Mouse (Mus musculus) thymus, postnatal 14 days (tissue): ENCODE results near the gene Ntm.

Experiments used
- DNase-seq: peaks from one replicate; pipeline ENCODE4 v3.0.0; 2021

Gene Ntm

DNA sequence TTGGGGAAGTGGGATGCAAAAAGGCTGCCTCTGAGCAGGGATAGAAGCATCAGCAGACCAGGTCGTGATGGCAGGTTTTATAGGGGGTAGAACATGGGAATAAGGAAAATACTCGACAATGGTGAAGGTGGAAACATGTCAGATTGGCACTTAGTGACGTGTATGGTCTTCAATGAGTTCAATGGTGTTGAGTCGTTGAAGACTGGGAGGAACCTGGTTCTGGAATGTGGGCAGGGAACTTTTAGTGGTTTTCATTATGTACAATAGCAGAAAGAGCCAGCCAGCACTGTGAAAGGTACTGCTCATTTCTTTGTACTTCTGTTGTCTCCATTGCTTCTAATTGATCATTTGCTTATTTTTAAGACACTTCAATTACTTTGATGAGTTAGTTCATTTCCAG is 214.9 kb downstream of the Ntm start:
- no peak for DNase-seq

- DNase-seq, result no peak
These were observed 224.0 kb downstream of the Ntm start for GRCm38 (mm10) chr9:29738835-29739526.

DNA sequence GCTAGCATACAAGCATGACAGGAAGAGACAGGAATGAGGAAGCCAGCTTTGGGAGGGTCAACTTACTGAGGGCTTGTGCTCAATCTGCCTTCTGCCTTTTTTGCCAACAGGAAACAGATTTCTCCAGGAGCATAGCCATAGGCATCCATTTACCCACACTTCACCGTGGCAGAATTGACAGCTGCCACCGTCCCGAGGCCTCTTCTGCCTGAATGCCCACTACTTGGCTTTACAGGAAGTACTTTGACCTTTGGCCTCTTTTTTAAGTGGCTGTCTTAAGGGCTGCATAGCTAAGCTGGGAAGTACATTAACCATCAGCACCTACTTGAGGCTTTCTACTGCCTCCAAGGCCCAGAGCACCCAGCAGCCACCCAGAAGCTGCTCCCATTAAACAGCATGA is 226.9 kb downstream of the Ntm start:
- no peak for DNase-seq

DNA sequence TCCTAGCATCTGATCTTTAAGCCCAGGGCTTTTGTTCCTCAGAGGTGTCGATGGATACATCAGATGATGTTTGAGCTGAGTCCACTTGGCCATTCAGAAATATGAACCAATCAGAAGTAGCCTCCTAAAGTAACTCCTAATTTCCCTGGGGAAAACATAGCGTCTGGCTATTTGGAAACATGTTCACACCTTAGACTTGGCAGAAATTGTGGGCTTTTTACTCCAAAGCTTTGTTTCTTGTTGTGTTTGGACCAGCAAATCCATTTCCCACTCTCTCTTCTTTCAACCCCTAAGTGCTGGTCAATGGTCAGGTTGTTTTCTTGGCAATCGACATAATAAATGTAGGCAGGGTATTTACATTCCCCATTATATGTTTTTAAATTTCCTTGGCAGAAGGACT is 230.0 kb downstream of the Ntm start:
- no peak for DNase-seq

DNA sequence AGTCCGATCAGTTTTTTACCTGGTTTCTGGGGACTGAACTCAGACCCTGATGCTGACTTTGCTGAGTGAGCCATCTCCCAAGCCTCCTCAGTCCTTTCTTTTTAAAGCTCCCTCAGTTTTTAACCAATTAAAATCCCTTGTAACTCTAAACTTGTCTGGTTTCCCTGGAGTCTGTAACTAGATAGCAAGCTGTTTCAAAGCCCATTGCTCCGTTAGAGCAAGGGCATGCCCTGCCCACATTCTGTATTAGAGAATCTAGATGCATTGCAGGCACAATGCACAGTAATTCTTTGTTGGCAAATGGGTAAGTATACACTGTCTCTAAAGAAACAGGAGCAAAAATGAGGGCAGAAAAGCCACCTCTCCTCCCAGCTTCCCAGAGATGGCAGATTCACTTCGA is 231.3 kb downstream of the Ntm start:
- no peak for DNase-seq

DNA sequence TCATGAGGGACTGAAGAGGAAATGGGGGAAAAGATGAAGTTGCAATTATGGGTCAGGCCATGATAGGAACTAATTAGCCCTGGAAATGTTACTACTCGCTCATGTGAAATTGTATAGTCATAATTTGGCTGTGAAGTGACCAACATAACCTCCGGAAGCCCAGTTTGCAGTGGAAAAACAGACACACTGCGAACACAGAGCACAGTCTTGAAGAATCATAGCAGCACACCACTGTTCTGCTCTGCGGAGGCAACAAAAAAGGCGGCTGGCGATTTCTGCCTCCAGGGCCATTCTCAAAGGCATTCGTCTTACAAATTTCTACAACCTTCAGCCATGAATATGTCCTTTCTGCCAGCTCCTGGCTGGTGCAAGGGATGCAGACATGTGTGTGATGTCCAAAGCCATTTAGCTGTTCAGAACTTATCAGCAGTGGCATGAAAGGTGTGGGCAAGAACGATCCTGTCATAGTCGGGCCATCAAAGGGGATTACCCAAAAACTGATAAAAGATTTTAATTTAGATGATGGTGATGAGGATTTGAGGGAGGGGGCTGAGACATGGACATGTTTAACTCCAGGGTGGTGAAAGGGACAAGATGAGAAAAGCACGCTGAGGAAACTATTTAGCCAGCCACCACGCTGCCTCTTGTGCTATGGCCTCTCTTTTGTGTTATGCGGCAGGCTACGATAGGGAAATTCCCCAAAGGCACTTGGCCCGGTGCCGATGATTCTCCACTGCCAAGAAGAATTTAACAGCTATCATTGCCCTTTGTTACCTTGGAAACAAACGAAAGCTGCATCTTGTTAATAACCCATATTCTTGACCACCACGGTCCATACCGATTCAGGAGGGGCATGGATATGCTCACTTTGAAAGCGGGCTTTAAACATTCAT is 235.2 kb downstream of the Ntm start:
- no peak for DNase-seq

DNA sequence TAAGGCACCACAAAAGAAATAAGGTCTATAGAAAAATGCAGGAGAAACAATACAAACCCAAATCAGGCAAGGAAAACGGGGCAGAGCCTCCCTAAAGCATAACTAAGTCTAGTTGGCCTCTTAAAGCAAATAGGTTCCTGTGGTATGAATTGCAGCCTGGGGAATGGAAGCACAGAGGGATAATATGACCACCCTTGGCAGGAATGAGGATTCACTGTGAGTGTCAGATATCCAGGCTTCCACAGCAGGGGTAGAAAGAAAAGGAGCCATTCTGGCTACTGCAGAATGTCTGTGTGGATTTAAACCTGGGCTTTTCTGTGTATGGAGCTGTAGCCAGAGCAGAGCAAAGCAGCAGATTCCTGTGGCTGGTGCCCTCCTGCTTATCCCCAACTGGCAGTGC is 241.5 kb downstream of the Ntm start:
- no peak for DNase-seq

GRCm38 (mm10) chr9:29716795-29717194 is 246.1 kb downstream of the Ntm start:
- no peak for DNase-seq

DNA sequence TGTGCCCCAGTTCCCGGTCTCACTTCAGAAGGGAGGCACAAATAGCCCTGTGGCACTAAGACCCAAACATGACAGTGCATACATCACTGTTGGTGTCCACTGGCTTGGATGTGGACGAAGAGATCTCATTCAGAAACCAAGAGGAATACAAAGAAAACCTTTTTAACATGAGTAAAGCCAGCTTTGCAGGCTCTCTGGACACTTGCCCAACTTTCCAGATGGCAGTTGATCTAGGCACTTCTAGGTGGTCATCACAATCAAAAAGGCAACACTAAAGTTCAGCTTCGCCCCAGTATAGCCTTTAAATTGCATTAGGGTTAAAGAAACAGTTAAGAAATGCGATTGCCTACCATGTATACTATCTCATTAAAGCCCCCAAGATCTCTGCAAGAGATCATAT is 264.7 kb downstream of the Ntm start:
- DNase-seq, result no peak

DNA sequence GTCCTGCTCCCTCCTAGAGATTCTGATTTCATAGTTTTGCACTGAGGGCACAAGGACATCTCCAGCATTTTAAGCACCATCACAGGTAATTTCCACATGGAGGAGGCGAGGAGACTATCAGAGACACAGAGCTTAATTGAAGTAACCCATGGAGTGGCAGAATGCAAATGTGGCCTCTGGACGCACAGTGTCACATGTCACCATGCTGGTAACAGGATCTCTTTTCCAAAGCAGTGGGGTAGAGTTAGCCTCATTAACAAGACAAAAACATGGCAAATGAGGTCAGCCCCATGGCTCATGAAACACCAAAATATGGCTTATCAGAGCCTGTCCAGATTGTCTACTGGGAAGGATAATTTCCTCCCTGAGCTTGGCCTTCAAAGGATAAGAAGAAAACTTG is 268.8 kb downstream of the Ntm start:
- DNase-seq, result no peak

GRCm38 (mm10) chr9:29691186-29691855 is 271.6 kb downstream of the Ntm start:
- DNase-seq, result no peak

DNA sequence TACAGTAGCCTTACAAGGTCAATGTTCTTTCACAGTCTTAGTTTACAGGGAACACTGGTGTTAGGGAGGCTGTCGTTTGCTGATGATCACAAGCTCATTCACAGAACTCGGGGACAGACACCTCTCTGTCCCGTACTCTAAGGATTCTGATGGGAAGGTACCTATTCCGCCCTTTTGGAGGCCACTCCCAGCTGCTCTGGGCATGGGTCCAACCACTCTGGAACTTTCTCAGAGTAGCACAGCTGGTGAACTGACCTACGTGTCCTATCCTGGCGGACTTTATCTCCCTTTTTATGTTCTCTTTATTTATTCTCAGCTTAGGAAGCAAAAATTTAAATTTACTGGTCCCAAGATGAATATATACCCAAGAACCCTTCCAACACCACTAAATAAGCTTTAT is 280.7 kb downstream of the Ntm start:
- no peak for DNase-seq

- no peak for DNase-seq
These were observed 282.3 kb downstream of the Ntm start for GRCm38 (mm10) chr9:29680677-29681076.

DNA sequence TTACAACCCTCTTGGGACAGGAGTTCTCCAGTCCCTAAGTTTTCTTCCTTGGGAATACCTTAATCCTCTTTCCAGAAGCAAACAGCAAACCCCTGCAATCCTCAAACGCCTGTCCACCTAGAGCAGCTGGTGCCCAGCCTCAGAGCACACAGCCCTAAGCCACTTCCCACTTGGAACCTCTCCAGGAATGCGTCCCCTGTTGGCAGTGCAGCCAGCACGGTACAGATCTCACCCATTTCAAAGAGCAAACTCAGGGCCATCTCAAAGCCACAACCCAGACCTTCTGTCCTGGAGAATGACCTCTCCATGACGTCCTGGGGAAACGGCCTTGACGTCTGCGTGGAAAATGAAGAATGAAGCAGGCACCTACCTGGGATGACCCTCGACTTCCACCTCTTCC is 289.0 kb downstream of the Ntm start:
- DNase-seq, result no peak

DNA sequence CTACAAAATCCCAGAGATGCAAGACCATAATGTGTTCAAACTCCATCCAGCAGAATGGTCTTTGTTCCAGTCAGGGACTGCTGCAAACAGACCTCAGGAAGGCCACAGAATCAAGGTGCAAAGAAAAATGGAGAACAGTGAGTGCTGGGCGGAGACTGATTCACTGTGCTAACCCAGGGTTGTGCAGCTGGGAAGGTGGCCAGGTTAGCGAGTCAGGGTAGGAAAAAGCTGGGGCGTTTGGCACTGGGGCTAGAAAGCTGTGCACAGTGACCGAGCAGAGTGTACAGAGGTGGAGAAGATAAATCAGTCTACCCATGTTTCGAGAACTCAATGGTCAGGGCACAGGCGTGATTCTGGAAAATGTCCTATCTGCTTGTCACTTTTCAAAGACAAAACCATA is 291.1 kb downstream of the Ntm start:
- no peak for DNase-seq

DNA sequence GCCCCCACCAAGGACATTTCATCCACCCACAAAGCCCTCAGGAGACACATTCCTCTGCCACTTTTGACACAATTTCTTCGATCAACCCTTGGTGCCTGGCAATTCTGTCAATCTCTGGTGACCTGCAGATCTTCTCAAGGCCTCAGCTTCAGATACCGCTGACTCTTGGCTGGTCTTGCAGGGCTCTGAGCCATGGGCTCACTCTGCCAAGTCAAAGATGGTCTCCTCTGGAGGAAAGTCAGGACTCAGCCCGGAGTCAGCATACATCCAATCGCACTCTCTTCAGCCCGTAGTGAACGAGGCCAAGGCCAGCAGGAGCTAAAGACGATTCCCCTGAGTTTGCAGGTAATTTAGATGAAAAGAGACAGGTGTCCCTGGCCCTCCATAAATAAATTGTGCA is 299.7 kb downstream of the Ntm start:
- DNase-seq, result no peak

DNA sequence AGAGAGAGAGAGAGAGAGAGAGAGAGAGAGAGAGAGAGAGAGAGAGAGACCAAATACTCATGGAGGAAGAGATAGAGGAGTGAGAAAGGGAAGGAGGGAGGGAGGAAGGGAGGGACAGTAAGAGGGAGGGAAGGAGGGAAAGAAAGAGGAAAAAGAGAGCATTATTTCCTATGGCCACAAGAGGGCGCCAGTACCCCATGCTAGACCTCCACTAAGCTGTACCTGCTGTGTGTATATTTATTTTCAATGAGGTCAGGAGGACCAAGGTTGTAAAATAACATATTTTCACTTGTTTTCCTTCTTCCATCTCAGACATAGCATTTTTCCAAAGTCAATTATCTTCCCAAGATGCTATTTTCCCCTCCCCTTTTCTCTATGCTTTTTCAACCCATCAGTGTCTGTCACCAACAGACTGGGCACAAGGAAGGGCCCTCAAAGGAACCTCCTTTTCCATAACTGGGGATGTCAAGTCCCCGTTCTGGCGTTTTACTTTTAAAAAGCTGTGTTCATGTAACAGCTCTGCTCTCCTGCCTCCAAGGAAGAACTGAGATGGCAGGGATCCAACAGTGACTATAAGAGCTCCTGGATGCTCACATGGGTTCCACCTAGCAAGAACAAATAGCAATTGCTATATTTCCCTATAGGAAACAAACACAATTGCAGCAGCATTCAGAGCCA is 301.3 kb downstream of the Ntm start:
- peak; percentile 9 for DNase-seq

- no peak for DNase-seq
These were observed 302.8 kb downstream of the Ntm start for GRCm38 (mm10) chr9:29660059-29660613.

- DNase-seq, result no peak
These were observed 305.0 kb downstream of the Ntm start for GRCm38 (mm10) chr9:29657761-29658465.

DNA sequence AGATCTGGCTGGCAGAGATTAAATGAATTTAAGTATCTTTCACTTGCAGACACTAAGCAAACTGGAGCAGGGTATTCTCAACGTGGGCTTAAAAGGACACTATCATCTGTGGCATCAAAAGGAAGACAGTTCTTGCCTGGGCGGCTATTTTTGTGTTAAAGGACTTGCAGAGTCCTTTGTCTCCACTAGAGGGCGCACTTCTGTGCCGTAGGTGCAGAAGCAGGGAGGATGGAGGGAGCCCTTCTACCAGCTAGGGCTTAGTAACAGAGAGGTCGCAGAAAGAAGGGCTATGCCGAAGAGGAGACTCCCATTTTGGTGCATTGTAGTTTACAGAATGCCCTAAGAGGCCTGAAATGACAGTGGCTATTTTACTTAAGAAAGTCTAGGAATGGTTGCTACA is 308.1 kb downstream of the Ntm start:
- peak; percentile 7 for DNase-seq

DNA sequence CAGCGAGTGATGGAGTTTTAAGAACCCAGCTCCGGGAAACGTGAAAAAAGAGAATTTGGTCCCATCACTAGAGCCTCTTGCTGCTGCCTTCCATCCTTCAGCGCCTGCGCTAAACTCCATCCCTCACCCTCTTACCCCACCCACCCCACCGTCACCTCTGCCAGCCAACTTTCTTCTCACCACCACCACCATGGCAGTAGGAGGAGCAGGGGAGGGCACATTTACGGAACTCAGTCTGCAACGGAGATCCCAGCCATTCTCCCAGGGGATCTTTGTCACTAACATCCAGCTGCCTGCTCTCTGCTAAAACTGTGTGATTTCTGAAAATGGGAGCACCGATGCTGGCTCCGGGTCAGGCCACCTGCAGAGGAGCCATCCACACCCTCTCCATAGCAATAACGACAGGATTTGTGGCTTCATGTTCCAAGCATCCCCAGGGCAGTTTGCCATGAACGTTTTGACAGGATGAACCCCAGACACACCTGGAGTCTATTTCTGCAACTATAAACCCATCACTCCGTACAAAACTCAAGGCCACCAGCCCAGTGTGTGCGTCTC is 309.2 kb downstream of the Ntm start:
- no peak for DNase-seq

GRCm38 (mm10) chr9:29652854-29653253 is 310.1 kb downstream of the Ntm start:
- DNase-seq, result no peak
